Mouse (Mus musculus) erythroid progenitor cell, adult 5-6 weeks (primary cell): ENCODE results near the gene Gm44511. TPM values are rescaled to one million over a fixed set of nuclear protein-coding genes. Genes with fewer than 3 reads are reported as not detected.
"Not testable (repeated sequence)": the region's sequence is repeated elsewhere in the genome, so short reads cannot be mapped to it uniquely, and the experiment has no call there.

Source experiments
- ATAC-seq: replicated peaks from 2 replicates; pipeline ENCODE4 v1.8.0; 2016; ENCODE audit warnings: moderate number of reproducible peaks, mild to moderate bottlenecking, moderate TSS enrichment, inconsistent platforms; ENCODE audit not compliant: poor library complexity, low FRiP score, severe bottlenecking
- total RNA-seq, 2 experiments: library from RNA; stranded (forward) in 1 of 2; stranded (reverse) in 1 of 2; fragments of 150-400 nt in 1 of 2; fragments of 186-747, 209-891 nt in 1 of 2; gene quantifications; 2 replicates each; pipeline versions ENCODE4 v1.2.3 to v1.2.4; 2015 to 2017; ENCODE audit warnings: low replicate concordance in 2 of 2

Gene Gm44511
- total RNA-seq, 2 experiments from 2014 or later, result not detected

GRCm38 (mm10) chr6:128765211-128765610 is 60.9 kb downstream of the Gm44511 start:
- no peak for ATAC-seq

- no peak for ATAC-seq
Observed at GRCm38 (mm10) chr6:128764598-128764997, 61.5 kb downstream of the Gm44511 start.

GRCm38 (mm10) chr6:128763736-128764523 is 62.2 kb downstream of the Gm44511 start:
- ATAC-seq, result peak; percentile 82

DNA sequence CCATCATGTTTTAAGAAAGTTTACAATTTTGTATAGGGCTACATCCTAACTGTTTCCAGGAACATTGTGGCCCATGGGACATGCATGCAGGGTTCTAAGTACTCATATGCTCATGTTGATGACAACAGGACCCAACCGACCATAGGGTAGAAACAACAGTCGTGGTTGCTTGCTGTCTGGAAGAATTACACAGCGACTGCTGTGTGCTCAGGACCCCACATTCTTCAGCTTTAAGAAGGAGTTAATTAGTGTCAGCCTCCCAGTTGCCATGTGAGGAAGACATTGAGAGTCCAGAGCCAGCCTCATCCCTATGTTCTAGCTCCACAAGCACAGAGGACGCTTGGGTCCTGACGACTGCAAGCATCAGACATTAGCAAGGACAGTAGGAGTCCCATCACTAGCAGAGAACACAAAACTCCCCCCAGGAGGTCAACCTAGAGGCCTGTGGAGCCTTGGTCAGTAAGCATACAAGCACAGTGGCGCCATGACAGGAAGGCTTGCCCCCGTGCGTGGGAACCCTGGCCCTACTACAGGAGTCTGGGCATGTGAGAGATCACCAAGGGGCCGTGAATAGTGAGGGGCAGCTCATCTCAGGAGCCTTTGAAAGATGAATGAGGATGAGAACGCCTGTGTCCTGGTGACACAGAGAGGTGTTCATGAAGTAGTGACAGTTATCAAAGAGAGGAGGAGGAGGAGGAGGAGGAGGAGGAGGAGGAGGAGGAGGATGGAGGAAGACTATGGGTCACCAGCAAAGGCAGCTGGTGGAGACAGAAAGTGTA is 63.0 kb downstream of the Gm44511 start:
- ATAC-seq, result not testable (repeated sequence)

GRCm38 (mm10) chr6:128761144-128761540 is 65.0 kb downstream of the Gm44511 start:
- no peak for ATAC-seq

DNA sequence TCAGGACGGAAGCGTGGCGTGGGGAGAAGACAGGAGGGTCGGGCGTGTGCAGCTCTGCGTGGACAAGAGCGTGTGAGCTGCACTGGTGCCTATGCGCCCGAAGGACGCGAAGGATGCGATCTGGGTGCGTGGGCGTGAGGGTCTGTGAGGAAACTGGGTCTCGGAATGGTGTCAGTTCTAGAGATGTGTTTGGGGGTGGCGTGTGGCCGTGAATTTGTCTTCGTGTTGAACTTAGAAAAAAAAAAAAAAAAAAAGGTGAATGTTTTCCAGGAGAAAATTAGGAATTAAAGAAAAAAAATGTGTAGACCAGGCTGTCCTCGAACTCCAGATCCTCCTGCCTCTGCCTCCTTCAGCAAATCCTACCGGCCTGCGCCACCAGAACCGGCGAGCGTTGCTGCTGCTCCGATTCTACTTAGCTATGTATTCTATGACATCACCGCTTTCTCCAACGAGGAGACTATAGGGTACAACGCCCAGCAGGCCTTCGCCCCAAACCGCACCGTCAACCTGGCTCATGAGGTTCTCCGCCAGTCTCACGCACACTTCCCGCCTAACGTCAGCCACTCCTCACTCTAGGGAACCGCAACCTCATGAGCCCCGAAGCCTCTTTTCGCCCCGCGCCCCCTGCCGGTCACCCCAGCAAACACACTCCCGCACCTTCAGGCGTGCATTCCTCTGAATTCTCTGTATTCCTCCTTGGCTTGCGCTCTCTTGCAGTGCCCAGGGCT is 65.5 kb downstream of the Gm44511 start:
- ATAC-seq, result peak; percentile 83

DNA sequence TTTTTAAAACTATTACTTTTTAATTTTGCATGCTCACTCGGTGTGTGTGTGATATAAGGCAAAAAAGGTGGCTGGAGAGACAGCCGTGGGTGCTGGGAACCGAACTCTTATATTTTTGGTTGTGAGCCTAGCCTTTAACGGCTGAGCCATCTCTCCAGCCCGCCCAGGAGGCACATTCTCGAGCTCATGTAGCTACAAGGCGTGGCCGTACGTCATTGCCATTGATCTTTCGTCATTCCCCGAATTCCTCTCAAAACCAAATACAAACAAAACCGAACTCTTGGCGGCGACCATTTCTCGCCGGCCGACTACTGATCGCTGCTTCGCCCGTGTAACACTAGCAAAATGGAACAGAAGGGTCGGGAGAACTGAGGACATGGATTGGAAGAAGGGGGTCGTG is 66.1 kb downstream of the Gm44511 start:
- ATAC-seq, result peak; percentile 31

- ATAC-seq, result no peak
Observed at GRCm38 (mm10) chr6:128759221-128759950, 66.7 kb downstream of the Gm44511 start.

DNA sequence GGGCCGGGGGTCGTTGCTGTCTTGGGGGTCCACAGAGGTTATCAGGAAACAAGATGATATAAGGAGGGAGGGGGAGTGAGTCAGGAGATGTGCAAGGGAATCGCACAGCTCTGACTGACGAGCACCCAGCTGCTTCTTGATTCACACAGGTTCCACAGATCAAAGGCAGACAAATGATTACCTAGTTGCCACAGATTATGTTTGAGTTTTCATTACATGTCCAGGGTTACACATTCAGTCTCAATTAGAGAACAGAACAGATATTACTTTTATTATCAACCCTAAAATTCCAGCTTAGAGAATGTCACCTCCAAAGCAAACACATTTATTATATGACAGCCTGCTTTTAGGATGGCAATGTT is 70.7 kb downstream of the Gm44511 start:
- ATAC-seq, result not testable (repeated sequence)

DNA sequence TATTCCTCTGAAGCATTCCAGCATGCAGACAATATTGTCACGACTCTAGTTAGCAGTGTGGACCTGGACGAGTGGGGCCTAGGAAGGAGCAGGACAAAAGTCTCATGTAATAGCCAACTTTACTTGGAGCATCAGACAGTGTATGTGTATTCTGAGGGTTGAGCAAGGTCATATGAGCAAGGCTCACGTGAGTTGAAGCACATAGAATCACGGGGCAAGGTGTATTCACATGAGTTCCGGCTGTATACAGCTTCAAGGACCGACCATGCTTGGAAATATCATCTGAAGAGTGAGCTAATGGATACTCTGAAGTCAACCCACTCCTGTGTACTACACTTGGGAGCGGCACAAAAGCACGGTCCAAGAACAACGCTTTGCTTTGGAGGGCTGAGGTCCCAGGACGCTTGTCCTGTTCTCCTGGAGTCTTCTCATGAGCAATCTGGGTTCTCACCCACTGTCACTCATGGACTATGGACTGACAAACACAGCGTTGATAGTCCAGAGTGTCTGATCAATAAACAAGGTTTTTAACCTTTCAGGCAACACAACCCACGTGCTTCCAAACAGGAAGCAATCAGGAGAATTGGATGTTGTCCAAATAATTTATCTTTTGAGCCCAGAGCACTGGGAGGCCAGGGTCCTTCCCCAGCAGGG is 71.2 kb downstream of the Gm44511 start:
- not testable (repeated sequence) for ATAC-seq

DNA sequence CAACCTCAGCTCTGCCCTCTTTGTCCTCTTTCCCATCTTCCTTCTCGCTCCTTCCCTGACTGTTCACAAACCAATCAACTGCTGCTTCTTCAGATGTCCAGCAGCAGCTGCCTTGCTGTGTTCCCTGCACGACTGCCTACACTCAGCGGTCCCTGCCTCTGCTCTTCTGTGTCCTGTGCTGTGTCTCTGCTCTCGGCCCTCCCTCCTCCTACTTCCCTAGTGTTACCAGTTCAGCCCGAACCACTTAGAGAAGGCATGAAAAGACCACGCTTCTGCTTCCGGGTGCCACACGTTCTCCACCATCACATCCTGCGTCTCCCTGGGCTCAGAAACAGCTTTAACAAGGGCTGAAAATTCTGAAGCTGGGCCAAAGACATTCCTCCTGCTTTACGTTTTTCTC is 71.8 kb downstream of the Gm44511 start:
- ATAC-seq, result 0 out of 2 replicates have a peak, but pooled peaks have one; percentile 28

DNA sequence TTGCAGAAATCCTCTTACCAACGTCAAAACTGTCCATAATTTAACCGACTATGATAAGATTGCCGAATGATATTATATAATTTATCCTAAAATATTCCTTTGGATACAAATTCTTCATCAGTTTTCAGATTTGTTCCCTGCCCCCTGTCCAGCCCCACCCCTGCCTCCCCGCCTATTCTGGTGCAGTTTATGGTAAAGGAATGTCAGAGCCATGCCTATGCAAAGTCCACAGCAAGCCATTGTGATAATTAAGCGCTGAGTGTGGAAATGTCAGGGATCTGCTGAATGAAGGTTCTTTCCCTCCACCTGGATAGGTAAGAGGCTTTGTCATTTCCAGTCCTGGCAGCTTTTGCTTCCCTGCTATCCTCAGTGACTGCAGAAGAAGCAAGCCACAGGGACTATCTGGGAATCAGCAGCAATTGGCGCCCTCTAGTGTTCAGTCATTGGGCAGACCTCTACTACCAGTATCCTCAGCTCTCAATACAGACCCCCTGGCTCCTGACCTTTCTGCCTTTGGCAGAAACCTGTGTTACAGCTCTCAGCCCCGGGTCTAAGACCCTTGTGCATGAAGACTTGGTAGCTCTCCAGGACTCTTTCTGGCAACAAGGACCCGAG is 72.4 kb downstream of the Gm44511 start:
- peak; percentile 79 for ATAC-seq

DNA sequence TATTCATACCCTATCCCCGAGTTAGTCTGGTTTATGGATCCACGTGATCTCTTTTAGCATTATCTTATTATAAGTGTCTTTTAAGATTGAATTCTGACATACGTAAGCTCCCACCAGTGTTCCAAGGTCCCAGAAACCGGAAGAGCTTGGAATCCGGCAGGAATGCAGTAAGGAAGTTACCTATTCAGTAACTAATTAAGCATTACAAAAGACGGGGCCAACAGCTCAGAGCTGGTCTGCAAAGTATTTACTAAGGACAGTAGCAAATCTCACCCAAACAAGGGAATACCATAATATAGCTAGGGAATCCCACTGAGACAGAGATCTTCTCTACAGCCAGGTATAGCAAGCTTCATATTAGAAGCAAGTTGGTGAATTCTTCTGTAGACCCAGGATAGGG is 79.1 kb downstream of the Gm44511 start:
- ATAC-seq, result not testable (repeated sequence)

DNA sequence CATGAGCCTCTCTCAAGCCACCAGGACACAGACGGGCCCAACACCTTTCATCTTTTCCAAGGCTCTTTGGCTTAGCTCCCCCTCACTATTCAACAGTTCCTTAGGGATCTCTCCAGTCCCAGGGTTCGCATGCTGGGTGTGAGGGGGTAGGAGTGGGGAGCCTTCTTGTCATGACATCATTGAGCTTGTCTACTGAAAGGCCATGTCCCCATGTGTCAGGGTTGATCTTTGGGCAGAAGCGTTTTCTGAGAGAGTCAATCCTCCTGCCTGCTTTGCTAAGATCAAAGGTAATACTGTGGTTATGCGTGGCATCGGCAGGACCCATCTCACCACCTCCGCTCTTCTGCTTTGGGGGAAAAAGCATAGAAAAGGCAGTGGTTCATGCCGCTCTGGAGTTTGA is 88.7 kb downstream of the Gm44511 start:
- no peak for ATAC-seq

GRCm38 (mm10) chr6:128736100-128736499 is 90.0 kb downstream of the Gm44511 start:
- no peak for ATAC-seq

DNA sequence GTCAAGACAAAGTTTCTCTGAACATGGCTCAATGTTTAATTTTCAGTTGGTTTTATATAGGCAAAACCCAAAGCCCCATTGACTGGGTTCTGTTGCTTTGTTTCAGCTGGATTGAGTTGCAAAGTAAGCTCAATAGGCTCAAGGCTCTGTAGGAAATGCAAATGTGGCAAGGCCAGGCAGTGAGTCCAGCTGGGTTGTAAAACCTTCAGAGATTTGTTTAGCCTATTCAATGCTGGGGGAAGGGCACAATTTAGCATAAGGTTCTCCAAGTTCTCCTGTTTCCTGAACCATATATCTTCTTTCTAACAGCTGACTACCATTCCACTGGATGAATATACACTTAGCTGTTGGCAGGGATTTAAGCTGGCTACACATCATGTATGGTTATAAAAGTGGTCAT is 91.2 kb downstream of the Gm44511 start:
- ATAC-seq, result no peak

DNA sequence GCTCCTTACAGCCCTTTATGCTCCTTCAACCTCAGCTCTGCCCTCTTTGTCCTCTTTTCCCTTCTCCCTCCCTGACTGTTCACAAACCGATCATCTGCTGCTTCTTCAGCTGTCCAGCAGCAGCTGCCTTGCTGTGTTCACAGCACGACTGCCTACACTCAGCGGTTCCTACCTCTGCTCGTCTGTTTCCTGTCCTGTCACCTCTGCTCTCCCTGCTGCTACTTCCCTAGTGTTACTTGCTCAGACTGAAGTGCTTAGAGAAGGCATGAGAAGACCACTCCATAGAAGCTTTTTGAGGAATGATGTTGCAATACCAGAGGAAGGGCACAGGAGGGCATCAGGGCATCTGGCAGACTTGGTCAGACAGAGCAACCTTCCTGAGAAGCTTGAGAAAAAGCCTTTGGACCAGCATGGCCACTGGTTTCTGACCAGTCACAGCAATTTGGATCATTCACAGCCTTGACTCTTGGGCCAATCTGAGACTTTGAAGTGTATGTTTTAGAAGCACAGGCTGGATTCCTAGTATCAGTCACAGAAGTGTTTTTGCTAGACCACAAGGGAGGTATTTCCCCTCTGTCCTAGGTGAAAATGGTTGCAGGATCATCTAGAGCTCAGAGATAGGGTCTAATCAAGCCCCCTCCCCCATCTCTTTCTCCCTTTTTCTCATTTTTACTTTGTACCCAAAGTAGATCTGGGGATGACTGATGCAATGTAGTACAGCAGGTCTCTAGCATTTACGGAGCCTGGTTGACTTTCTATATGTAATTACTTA is 92.0 kb downstream of the Gm44511 start:
- ATAC-seq, result no peak

- ATAC-seq, result no peak
Observed at GRCm38 (mm10) chr6:128732032-128732431, 94.1 kb downstream of the Gm44511 start.
